ENCODE assay signal across 12 mouse cellular contexts in the genomic region with DNA sequence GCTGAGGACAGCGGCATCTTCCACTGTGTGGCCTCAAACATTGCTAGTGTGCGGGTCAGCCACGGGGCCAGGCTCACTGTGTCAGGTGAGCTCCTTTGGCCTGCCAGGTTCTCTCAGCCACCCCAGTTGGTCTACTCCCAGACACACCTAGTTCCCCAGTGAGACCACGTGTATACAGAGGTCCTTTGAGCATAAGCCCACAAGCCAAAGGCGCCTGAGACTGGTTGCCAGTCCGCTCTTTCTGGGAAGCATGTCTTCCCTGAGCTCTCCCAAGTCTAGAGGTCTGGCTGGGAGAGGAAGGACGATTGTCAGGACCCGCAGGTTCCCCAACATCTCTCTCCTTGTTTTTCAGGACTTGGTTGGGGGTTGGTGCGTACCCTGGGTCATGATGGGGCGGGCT. TPM values are rescaled to one million over a fixed set of nuclear protein-coding genes. Genes with fewer than 3 reads are reported as not detected.
DNase-seq lines count a peak whose midpoint lies in the region; ATAC-seq and TF ChIP-seq lines count a peak whose summit lies in the region.
"Had no signal": no experiment of that assay in that cellular context is flagged by ENCODE, and none has a peak within 500 bp of the region (broad histone marks: within the 10 kb centered on the region; RNA-seq: fewer than 3 reads in every experiment).

No protein-coding gene starts in this region.

- peaks cover 11% of the 10 kb centered on the region for H3K27me3 ChIP-seq in heart, embryonic 12.5 days (replicated peaks)
- no peaks in the 10 kb centered on the region for H3K27me3 ChIP-seq in embryonic facial prominence, embryonic 12.5 days
- 0 out of 2 replicates have a peak, but pooled peaks cover 2% of the 10 kb centered on the region for H3K27me3 ChIP-seq in hindbrain, embryonic 12.5 days
- H3K27me3 ChIP-seq in midbrain, embryonic 14.5 days (ENCODE audit: control insufficient read depth, insufficient read depth, low read length): no peaks in the 10 kb centered on the region
- no peaks in the 10 kb centered on the region for H3K27me3 ChIP-seq in stomach, postnatal 0 days (ENCODE audit: control insufficient read depth, insufficient read depth, low read length)

- TF ChIP-seq EP300 in stomach, postnatal 0 days (optimal IDR thresholded peaks at IDR 0.05): no peak

- H3K9ac ChIP-seq in heart, embryonic 12.5 days: no peak overlapping the region
- no peak overlapping the region for H3K9ac ChIP-seq in embryonic facial prominence, embryonic 12.5 days
- H3K9ac ChIP-seq in hindbrain, embryonic 12.5 days: peak overlapping the region; percentile 46
- 0 out of 2 replicates have a peak overlapping the region, but pooled peaks have one; percentile 36 for H3K9ac ChIP-seq in midbrain, embryonic 14.5 days (replicated peaks; ENCODE audit: low read length)
- H3K9ac ChIP-seq in stomach, postnatal 0 days (ENCODE audit: low read length): no peak overlapping the region

- no peak overlapping the region for H3K4me3 ChIP-seq in heart, embryonic 12.5 days
- H3K4me3 ChIP-seq in embryonic facial prominence, embryonic 12.5 days: no peak overlapping the region
- H3K4me3 ChIP-seq in hindbrain, embryonic 12.5 days: no peak overlapping the region
- H3K4me3 ChIP-seq in midbrain, embryonic 14.5 days (replicated peaks; ENCODE audit: low read depth, low read length): no peak overlapping the region
- no peak overlapping the region for H3K4me3 ChIP-seq in stomach, postnatal 0 days (ENCODE audit: low read depth, low read length)

- no peaks in the 10 kb centered on the region for H3K36me3 ChIP-seq in heart, embryonic 12.5 days
- peaks cover 20% of the 10 kb centered on the region for H3K36me3 ChIP-seq in embryonic facial prominence, embryonic 12.5 days
- H3K36me3 ChIP-seq in hindbrain, embryonic 12.5 days: peaks cover 16% of the 10 kb centered on the region
- H3K36me3 ChIP-seq in midbrain, embryonic 14.5 days (ENCODE audit: control insufficient read depth, insufficient read depth, low read length): peaks cover 20% of the 10 kb centered on the region
- no peaks in the 10 kb centered on the region for H3K36me3 ChIP-seq in stomach, postnatal 0 days (ENCODE audit: control insufficient read depth, insufficient read depth, low read length)
- H3K36me3 ChIP-seq: heart, embryonic 15.5 days had no signal

- intact Hi-C loops in heart, postnatal 14 days (cut with DNase I): no loop called here

- H3K27ac ChIP-seq in heart, embryonic 12.5 days (ENCODE audit: poor library complexity, severe bottlenecking): no peak overlapping the region
- peak overlapping the region; percentile 77 for H3K27ac ChIP-seq in embryonic facial prominence, embryonic 12.5 days
- peak overlapping the region; percentile 94 for H3K27ac ChIP-seq in hindbrain, embryonic 12.5 days
- peak overlapping the region; percentile 84 for H3K27ac ChIP-seq in midbrain, embryonic 14.5 days (replicated peaks; ENCODE audit: low read depth, low read length)
- no peak overlapping the region for H3K27ac ChIP-seq in stomach, postnatal 0 days (replicated peaks)
- H3K27ac ChIP-seq: heart, embryonic 15.5 days had no signal

- H3K4me1 ChIP-seq in heart, embryonic 12.5 days (replicated peaks): peaks cover 30% of the 10 kb centered on the region
- peaks cover 57% of the 10 kb centered on the region for H3K4me1 ChIP-seq in embryonic facial prominence, embryonic 12.5 days
- peaks cover 81% of the 10 kb centered on the region for H3K4me1 ChIP-seq in hindbrain, embryonic 12.5 days
- H3K4me1 ChIP-seq in midbrain, embryonic 14.5 days (ENCODE audit: control insufficient read depth, insufficient read depth, low read length): peaks cover 58% of the 10 kb centered on the region
- no peaks in the 10 kb centered on the region for H3K4me1 ChIP-seq in stomach, postnatal 0 days (replicated peaks; ENCODE audit: control insufficient read depth, insufficient read depth)

- DNase-seq in heart, postnatal 14 days: no peak
- peak; percentile 35 for DNase-seq in midbrain, embryonic 14.5 days
- no peak for DNase-seq in cerebellum, postnatal 25 days
- no peak for DNase-seq in lung, postnatal 4 days
- DNase-seq in stomach, postnatal 0 days (ENCODE audit: low spot score): no peak
- DNase-seq: adrenal gland, adult 8-10 months; kidney, adult 11 months; thymus, adult 18-20 months had no signal

- no peaks in the 10 kb centered on the region for H3K9me3 ChIP-seq in heart, embryonic 12.5 days (replicated peaks)
- H3K9me3 ChIP-seq in embryonic facial prominence, embryonic 12.5 days: no peaks in the 10 kb centered on the region
- no peaks in the 10 kb centered on the region for H3K9me3 ChIP-seq in hindbrain, embryonic 12.5 days (replicated peaks)
- H3K9me3 ChIP-seq in midbrain, embryonic 14.5 days (ENCODE audit: control insufficient read depth, low read length): no peaks in the 10 kb centered on the region
- H3K9me3 ChIP-seq in stomach, postnatal 0 days (ENCODE audit: control insufficient read depth, low read length): no peaks in the 10 kb centered on the region
- H3K9me3 ChIP-seq: heart, embryonic 15.5 days had no signal

- no peak for ATAC-seq in heart, embryonic 12.5 days (ENCODE audit: insufficient number of reproducible peaks, low FRiP score)
- ATAC-seq in embryonic facial prominence, embryonic 12.5 days (ENCODE audit: insufficient number of reproducible peaks, insufficient read depth, low FRiP score, low TSS enrichment): no peak
- ATAC-seq in hindbrain, embryonic 12.5 days (ENCODE audit: low FRiP score): no peak
- ATAC-seq in midbrain, embryonic 14.5 days (ENCODE audit: low FRiP score, low TSS enrichment): no peak
- no peak for ATAC-seq in stomach, postnatal 0 days (ENCODE audit: low FRiP score, low TSS enrichment)

- no peak for TF ChIP-seq CTCF in stomach, postnatal 0 days (IDR thresholded peaks at IDR 0.05; ENCODE audit: low read depth)

- H3K4me2 ChIP-seq in heart, embryonic 12.5 days: peak overlapping the region; percentile 61
- peak overlapping the region; percentile 39; the same call in 1 of the 2 replicates for H3K4me2 ChIP-seq in embryonic facial prominence, embryonic 12.5 days (replicated peaks)
- H3K4me2 ChIP-seq in hindbrain, embryonic 12.5 days (replicated peaks): peak overlapping the region; percentile 37; the same call in 1 of the 2 replicates
- peak overlapping the region; percentile 39 for H3K4me2 ChIP-seq in midbrain, embryonic 14.5 days (ENCODE audit: low read length)
- H3K4me2 ChIP-seq in stomach, postnatal 0 days (replicated peaks; ENCODE audit: low read depth): no peak overlapping the region

- WGBS in heart, embryonic 12.5 days: 51% methylated on average over 10 of the region's 10 CpGs
- 49% methylated on average over 10 of the region's 10 CpGs for WGBS in embryonic facial prominence, embryonic 12.5 days
- WGBS in hindbrain, embryonic 12.5 days: 28% methylated on average over 10 of the region's 10 CpGs
- WGBS in midbrain, embryonic 14.5 days: 23% methylated on average over 10 of the region's 10 CpGs
- WGBS in stomach, postnatal 0 days: 75% methylated on average over 10 of the region's 10 CpGs

RNA-seq across cellular contexts. Expression of a gene that starts 17.2 kb away (rescaled TPM):
- 5.0 and 5.8 TPM in 2 replicates for polyA plus RNA-seq in heart, embryonic 12.5 days (2016; fragmentation: Nextera tagmentation; extraction: Ambion mirVana)
- 1 to 10 TPM; 3.4 to 3.6 TPM for total RNA-seq in heart, postnatal 14 days (2021)
- 7.1 and 7.2 TPM in 2 replicates for polyA plus RNA-seq in embryonic facial prominence, embryonic 12.5 days (2016; fragmentation: Nextera tagmentation; extraction: Ambion mirVana)
- 5.8 and 6.4 TPM in 2 replicates for polyA plus RNA-seq in hindbrain, embryonic 12.5 days (2016; fragmentation: Nextera tagmentation; extraction: Ambion mirVana)
- 5.2 and 6.5 TPM in 2 replicates for polyA plus RNA-seq in midbrain, embryonic 14.5 days (2014; fragmentation: Nextera tagmentation; extraction: Ambion mirVana)
- polyA plus RNA-seq in stomach, postnatal 0 days (2015; fragmentation: Nextera tagmentation; extraction: Ambion mirVana): 5.0 TPM in 2 replicates

RNA-seq across cellular contexts. Expression of a gene that starts 36.9 kb away (rescaled TPM):
- polyA plus RNA-seq in heart, embryonic 12.5 days (2016; fragmentation: Nextera tagmentation; extraction: Ambion mirVana): 4.8 and 5.5 TPM in 2 replicates
- under 1 TPM; 0.22 to 0.24 TPM for total RNA-seq in heart, postnatal 14 days (2021)
- polyA plus RNA-seq in embryonic facial prominence, embryonic 12.5 days (2016; fragmentation: Nextera tagmentation; extraction: Ambion mirVana): 7.5 and 9.3 TPM in 2 replicates
- 30.9 and 34.4 TPM in 2 replicates for polyA plus RNA-seq in hindbrain, embryonic 12.5 days (2016; fragmentation: Nextera tagmentation; extraction: Ambion mirVana)
- 10.7 and 14.1 TPM in 2 replicates for polyA plus RNA-seq in midbrain, embryonic 14.5 days (2014; fragmentation: Nextera tagmentation; extraction: Ambion mirVana)
- polyA plus RNA-seq in stomach, postnatal 0 days (2015; fragmentation: Nextera tagmentation; extraction: Ambion mirVana): 0.32 and 0.35 TPM in 2 replicates

Comparison
In these comparisons a context has a peak if more than half of its experiments do, and no peak if none do; other contexts are left out.
1. H3K27ac ChIP-seq: peak in embryonic facial prominence, embryonic 12.5 days (single experiment), hindbrain, embryonic 12.5 days (single experiment) and midbrain, embryonic 14.5 days (single experiment); none in heart, embryonic 12.5 days (single experiment) and stomach, postnatal 0 days (single experiment).
2. H3K9ac ChIP-seq: peak in hindbrain, embryonic 12.5 days (single experiment) and midbrain, embryonic 14.5 days (single experiment); none in heart, embryonic 12.5 days (single experiment), embryonic facial prominence, embryonic 12.5 days (single experiment) and stomach, postnatal 0 days (single experiment).